ENCODE assay signal across 8 mouse cellular contexts in the genomic region with DNA sequence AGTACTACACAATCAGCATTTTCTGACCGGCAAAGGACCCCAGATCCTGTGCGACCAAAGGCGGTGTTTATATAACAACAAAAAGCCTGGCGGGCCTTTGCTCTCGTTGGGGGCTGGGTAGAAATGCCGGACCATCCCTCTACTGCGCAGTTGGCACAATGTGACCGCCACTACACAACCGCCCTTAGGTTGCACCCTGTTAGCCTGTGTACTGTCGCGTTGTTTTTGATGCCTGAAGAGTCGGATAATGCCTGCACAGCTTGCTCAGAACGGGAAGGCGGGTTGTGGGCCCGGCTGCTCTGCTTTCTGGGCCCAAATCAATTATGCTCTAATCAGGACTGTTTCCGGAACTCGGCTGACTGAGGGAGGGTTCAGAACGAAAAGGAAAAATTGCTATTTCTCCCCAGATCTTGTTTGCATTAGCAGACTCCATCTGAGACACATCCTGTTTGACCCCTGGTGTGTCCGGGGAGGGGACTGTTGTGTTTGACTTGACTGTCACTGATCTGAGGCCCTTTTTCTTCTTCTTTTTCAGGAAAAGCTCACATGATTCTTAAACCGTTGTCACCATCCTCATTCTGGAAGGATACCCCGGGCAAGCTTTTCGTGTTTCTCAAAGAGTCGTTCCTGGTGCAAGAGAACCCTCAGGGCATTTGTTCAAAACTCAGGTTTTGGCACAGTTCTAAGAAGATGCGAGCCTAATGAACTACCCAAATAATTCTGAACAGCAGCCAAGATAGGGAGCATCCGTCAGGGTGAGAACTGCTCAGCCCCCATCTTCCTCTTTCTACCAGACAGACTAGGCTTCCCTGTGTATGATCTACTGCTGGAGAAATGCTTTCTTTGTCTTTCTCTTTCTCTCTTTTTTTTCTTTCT. TPM values are rescaled to one million over a fixed set of nuclear protein-coding genes. Genes with fewer than 3 reads are reported as not detected.
A peak's percentile ranks its signal among the peaks of the same experiment; 100 is the strongest.
DNase-seq lines count a peak whose midpoint lies in the region; ATAC-seq and TF ChIP-seq lines count a peak whose summit lies in the region.

No protein-coding gene starts in this region.

- DNase-seq in adrenal gland, adult 2 months, result peak; percentile 34
- no peak for DNase-seq in adrenal gland, adult 8-10 months
- DNase-seq in embryonic facial prominence, embryonic 10.5 days (ENCODE audit: low spot score), result peak; percentile 67
- peak; percentile 36 to 41 for DNase-seq in heart, postnatal 14 days
- DNase-seq in midbrain, postnatal 0 days (ENCODE audit: low spot score), result peak; percentile 29
- no peak for DNase-seq in ovary, adult 18-20 months (ENCODE audit: low spot score)

- peak overlapping the region; percentile 89 for H3K27ac ChIP-seq in embryonic facial prominence, embryonic 10.5 days (replicated peaks)
- H3K27ac ChIP-seq in limb, embryonic 12.5 days, result peak overlapping the region; percentile 20
- 0 out of 2 replicates have a peak overlapping the region, but pooled peaks have one; percentile 26 for H3K27ac ChIP-seq in midbrain, postnatal 0 days (ENCODE audit: low read depth, low read length)

- H3K36me3 ChIP-seq in embryonic facial prominence, embryonic 10.5 days (replicated peaks), result no peaks in the 10 kb centered on the region
- H3K36me3 ChIP-seq in limb, embryonic 12.5 days, result no peaks in the 10 kb centered on the region
- no peaks in the 10 kb centered on the region for H3K36me3 ChIP-seq in midbrain, postnatal 0 days (ENCODE audit: insufficient read depth, low read length)

- ATAC-seq in limb, embryonic 12.5 days (ENCODE audit: insufficient number of reproducible peaks, insufficient read depth, low FRiP score, low TSS enrichment, low read depth), result no peak
- no peak; the same call in 1 of the 2 replicates for ATAC-seq in midbrain, postnatal 0 days (ENCODE audit: low FRiP score)
- no peak for ATAC-seq in cerebellum, adult (ENCODE audit: insufficient number of reproducible peaks, low FRiP score, low TSS enrichment)

- intact Hi-C loops in heart, postnatal 14 days (cut with DNase I), result no loop called here

- peaks cover 57% of the 10 kb centered on the region for H3K4me1 ChIP-seq in embryonic facial prominence, embryonic 10.5 days
- H3K4me1 ChIP-seq in limb, embryonic 12.5 days (replicated peaks), result peaks cover 24% of the 10 kb centered on the region
- no peaks in the 10 kb centered on the region for H3K4me1 ChIP-seq in midbrain, postnatal 0 days (ENCODE audit: insufficient read depth, low read length)

- H3K4me2 ChIP-seq in limb, embryonic 12.5 days, result peak overlapping the region; percentile 27
- no peak overlapping the region for H3K4me2 ChIP-seq in midbrain, postnatal 0 days (ENCODE audit: low read depth, low read length, poor library complexity, severe bottlenecking)

- H3K9me3 ChIP-seq in embryonic facial prominence, embryonic 10.5 days, result peaks cover 5% of the 10 kb centered on the region; the same call in 1 of the 2 replicates
- H3K9me3 ChIP-seq in limb, embryonic 12.5 days, result no peaks in the 10 kb centered on the region
- no peaks in the 10 kb centered on the region for H3K9me3 ChIP-seq in midbrain, postnatal 0 days (ENCODE audit: low read length)

- 17% methylated on average over 25 of the region's 25 CpGs for WGBS in embryonic facial prominence, embryonic 10.5 days
- 39% methylated on average over 25 of the region's 25 CpGs for WGBS in limb, embryonic 12.5 days
- 32% methylated on average over 25 of the region's 25 CpGs for WGBS in midbrain, postnatal 0 days

- TF ChIP-seq CTCF in midbrain, postnatal 0 days (IDR thresholded peaks at IDR 0.05), result no peak

- H3K27me3 ChIP-seq in embryonic facial prominence, embryonic 10.5 days (replicated peaks; ENCODE audit: low read depth, poor library complexity, severe bottlenecking), result no peaks in the 10 kb centered on the region
- H3K27me3 ChIP-seq in limb, embryonic 12.5 days, result no peaks in the 10 kb centered on the region
- H3K27me3 ChIP-seq in midbrain, postnatal 0 days (ENCODE audit: insufficient read depth, low read length), result no peaks in the 10 kb centered on the region

- H3K4me3 ChIP-seq in embryonic facial prominence, embryonic 10.5 days, result peak overlapping the region; percentile 44
- H3K4me3 ChIP-seq in limb, embryonic 12.5 days (replicated peaks), result no peak overlapping the region
- no peak overlapping the region for H3K4me3 ChIP-seq in midbrain, postnatal 0 days (ENCODE audit: low read depth, low read length)

- no peak overlapping the region for H3K9ac ChIP-seq in limb, embryonic 12.5 days (replicated peaks)
- no peak overlapping the region for H3K9ac ChIP-seq in midbrain, postnatal 0 days (replicated peaks; ENCODE audit: low read length, poor library complexity, severe bottlenecking)

RNA-seq across cellular contexts. Expression of gene Xpnpep1, which starts 47.5 kb away (rescaled TPM):
- total RNA-seq in adrenal gland, adult 2 months (2021), result 10 to 100 TPM; 73.7 to 82.0 TPM
- 41.6 and 47.4 TPM in 2 replicates for polyA plus RNA-seq in adrenal gland, adult 2 months (2012; rRNA removed)
- total RNA-seq in adrenal gland, adult 8-10 months (2022), result 10 to 100 TPM; 76.5 to 88.9 (median 81.1) TPM
- 158 and 159 TPM in 2 replicates for polyA plus RNA-seq in embryonic facial prominence, embryonic 10.5 days (2016; fragmentation: Nextera tagmentation; extraction: Ambion mirVana)
- total RNA-seq in heart, postnatal 14 days (2021), result 100 to 1,000 TPM in 1 of 2 experiments, 10 to 100 TPM in 1; 93.8 to 105 TPM
- 146 and 150 TPM in 2 replicates for polyA plus RNA-seq in limb, embryonic 12.5 days (2016; fragmentation: Nextera tagmentation; extraction: Ambion mirVana)
- total RNA-seq in midbrain, postnatal 0 days (2014; rRNA removed), result 74.8 and 91.0 TPM in 2 replicates
- polyA plus RNA-seq in midbrain, postnatal 0 days (2015; fragmentation: Nextera tagmentation; extraction: Ambion mirVana), result 108 and 110 TPM in 2 replicates

RNA-seq across cellular contexts. Expression of gene Add3, which starts 52.7 kb away (rescaled TPM):
- 10 to 100 TPM; 43.1 to 46.6 TPM for total RNA-seq in adrenal gland, adult 2 months (2021)
- 9.4 and 11.6 TPM in 2 replicates for polyA plus RNA-seq in adrenal gland, adult 2 months (2012; rRNA removed)
- total RNA-seq in adrenal gland, adult 8-10 months (2022), result 10 to 100 TPM; 36.0 to 42.1 (median 40.7) TPM
- 61.7 and 67.2 TPM in 2 replicates for polyA plus RNA-seq in embryonic facial prominence, embryonic 10.5 days (2016; fragmentation: Nextera tagmentation; extraction: Ambion mirVana)
- total RNA-seq in heart, postnatal 14 days (2021), result 10 to 100 TPM; 63.4 to 65.2 TPM
- polyA plus RNA-seq in limb, embryonic 12.5 days (2016; fragmentation: Nextera tagmentation; extraction: Ambion mirVana), result 80.5 and 83.8 TPM in 2 replicates
- total RNA-seq in midbrain, postnatal 0 days (2014; rRNA removed), result 54.6 and 61.4 TPM in 2 replicates
- polyA plus RNA-seq in midbrain, postnatal 0 days (2015; fragmentation: Nextera tagmentation; extraction: Ambion mirVana), result 49.1 and 51.9 TPM in 2 replicates

Comparison
In these comparisons a context has a peak if more than half of its experiments do, and no peak if none do; other contexts are left out.
1. DNase-seq: peak in adrenal gland, adult 2 months (single experiment), embryonic facial prominence, embryonic 10.5 days (single experiment), heart, postnatal 14 days (2 of 2) and midbrain, postnatal 0 days (single experiment); none in adrenal gland, adult 8-10 months (single experiment) and ovary, adult 18-20 months (single experiment).
2. H3K27ac ChIP-seq: peak in every context shown above with its lines; median percentile 89 in embryonic facial prominence, embryonic 10.5 days; 26 in midbrain, postnatal 0 days; 20 in limb, embryonic 12.5 days.